Mouse (Mus musculus): ENCODE measurements around the gene Bace2.
A peak's percentile ranks its signal among the peaks of the same experiment; 100 is the strongest.

Bace2 gene

DNA sequence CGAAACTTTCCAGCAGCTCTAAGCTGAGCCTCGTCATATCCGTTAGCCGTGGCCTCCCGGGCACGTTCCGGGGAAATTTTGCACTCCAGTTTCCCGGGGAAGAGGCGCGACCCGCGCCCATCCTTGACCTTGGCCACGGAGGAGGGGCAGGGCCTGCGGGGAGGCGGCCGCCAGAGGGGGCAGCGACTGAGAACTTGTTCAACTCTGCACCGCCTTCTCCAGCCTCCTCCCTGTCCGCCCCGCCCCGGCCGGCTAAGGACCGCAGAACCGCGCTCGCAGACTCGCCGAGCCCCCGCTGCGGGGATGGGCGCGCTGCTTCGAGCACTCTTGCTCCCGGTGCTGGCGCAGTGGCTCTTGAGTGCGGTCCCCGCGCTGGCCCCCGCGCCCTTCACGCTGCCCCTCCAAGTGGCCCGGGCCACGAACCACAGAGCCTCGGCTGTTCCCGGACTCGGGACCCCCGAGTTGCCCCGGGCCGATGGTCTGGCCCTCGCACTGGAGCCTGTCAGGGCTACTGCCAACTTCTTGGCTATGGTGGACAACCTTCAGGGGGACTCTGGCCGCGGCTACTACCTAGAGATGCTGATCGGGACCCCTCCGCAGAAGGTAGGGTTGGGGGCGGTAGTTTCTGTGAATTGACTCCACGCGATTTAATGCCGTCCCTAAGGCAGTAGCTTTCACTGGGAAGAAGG lies at the start of gene Bace2:
Bace2 (plus strand) TSS at position 244 of the 689 bp plus-strand sequence.
- DNase-seq: peak; percentile 20

DNA sequence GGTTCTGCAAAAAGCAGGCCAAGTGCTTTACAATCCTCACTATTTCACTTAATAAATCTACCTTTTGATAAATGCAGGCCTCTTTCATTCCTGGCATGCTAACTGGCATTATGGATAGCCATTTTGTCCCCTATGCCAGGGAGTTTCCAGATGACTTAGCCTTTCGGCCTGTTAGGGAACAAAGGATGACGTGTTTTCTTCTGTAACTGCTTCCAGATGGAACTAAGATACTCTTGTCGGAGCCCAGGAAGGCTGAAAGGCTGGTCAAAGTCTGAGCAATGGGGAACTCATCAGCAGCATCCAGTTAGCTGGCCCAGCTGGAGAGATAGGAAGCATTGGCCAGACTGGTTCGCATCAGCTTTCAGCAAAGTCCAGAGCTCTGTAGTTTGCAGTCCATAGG lies 48.9 kb upstream of the Bace2 start:
- DNase-seq: no peak

DNA sequence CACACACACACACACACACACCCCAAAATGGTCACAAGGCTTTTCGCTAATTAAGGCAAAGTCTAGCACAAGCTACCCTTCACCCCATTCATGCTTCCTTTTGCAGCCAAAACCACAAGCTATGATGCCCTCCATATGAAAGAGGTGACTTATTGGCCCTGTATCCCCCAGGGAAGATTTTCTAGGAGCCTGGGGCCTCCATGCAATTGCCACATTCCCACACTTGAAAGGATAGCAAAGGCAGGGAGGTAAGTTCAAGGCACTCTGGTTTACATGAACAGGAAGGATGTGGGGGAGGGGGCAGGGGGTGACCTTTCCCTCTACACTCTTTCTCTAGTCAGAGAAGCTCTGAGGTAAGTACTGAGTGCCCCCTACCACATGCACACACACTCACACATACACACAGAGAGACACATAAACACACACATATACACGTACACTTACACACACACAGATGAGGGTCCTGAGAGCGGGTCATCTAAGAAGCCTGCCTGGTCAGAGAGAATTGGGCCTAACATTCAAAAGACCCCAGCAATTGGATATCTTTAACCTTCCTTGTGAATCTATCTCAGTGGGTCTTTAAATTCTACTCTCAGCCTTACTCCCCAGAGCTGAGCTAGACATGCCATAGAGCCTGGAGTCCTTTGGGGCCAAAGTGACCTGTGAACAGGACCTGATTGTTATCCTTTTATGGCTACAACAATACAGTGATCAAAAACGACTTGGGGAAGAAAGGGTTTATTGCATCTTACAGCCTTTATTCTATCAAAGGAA lies 46.6 kb upstream of the Bace2 start:
- DNase-seq: peak; percentile 14 to 27

DNA sequence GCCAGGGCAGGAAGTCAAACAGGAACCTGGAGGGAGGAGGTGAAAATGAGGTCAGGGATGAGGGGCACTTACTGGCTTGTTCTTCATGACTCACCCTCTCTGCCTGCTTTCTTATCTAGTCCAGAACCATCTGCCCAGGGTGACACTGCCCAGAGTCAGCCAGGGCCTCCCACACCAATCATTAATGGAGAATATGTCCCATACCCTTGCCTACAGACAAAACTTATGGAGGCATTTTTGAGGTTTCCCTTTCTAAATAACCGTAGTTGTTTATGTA lies 46.0 kb upstream of the Bace2 start:
- peak in 1 of 2 experiments; percentile 10 for DNase-seq

DNA sequence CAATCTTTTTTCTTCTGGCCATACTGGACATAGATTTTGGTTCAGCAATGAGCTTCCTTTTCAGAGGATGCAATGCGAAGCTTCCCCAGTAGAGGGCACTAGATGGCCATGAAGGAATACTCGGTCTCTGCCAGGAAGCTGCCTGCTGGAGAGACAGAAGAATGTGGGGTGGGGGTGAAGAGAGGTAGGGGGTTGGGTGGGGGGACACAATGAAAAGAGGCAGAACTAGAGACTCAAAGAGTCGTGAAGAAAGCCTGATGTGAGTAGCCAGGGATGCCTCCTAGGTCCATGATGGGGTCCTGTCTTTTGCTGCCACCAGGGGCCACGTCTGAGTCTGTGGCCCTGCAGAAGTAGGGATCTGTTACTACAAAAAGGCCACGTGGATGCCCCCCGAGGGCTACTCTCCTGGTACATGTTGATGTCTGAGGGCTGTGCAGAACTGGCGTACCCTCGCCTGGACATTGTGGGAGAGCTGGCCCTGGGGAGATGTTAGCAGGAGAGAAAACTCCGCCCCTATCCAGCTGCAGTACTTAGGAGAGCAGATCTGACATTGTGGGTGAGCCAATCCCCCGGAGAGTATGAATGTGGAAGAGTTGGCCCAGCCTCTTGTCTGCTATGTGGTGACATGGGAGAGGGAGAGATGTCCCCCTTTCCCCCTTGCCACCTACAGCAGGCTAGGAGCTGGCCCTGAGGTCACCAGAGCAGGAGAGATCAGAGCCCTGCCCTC lies 43.4 kb upstream of the Bace2 start:
- peak; percentile 52 to 69 for DNase-seq

DNA sequence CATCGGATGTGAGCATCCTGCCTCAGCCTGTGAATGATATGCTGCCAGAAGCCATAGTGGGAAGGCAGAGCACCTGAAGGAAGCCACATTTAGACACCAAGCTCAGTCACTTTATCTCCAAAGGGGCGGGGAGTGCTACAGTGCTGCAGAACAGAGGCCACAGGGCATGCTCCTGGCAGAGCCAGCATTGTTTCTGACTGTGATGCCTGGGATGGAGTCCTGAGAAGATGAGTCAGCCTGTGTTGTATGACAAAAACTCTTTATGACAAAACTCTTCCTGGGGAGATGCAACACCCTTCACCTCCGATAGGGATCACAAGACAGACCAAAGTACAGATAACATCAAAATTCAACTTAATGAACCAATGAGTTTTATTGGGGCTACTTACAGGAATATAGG lies 35.0 kb upstream of the Bace2 start:
- DNase-seq: no peak

DNA sequence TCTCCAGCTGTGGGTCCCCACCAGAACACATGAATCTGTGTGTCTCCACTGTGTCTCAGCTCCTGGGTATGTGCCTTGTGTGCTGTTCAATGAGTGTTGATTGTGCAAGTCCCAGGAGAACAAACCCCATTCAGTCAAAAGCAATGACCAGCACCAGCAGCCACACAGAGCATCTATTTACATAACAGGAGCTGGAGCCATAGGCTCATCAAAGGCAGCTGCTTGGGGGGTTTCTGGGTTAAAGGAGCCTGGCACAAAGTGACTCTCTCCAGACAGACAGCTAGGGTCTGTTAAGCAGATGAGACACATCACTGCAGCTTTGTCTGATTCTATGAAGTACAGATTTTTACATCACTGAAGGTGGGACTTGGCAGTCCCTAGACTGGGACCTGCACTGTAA lies 33.9 kb upstream of the Bace2 start:
- DNase-seq: no peak

DNA sequence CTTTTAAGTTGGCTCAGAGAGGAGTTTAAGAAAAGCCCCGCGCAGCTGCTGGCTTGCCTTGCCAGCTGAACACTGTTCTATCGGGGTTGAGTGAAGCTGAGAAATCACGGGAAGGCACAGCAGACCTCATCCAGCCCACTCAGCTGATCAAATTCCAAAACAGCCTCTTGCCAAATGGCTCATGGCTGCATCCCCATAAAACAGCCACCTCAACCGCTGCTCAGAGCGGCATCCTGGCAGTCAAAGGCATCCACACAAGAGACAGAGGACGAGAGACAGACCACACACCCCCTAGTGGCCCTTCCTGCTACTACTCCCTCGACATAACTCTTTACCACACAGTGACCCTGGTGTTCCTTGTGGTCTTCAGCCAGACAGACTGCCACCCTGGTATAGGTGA lies 30.6 kb upstream of the Bace2 start:
- peak; percentile 24 to 34 for DNase-seq

DNA sequence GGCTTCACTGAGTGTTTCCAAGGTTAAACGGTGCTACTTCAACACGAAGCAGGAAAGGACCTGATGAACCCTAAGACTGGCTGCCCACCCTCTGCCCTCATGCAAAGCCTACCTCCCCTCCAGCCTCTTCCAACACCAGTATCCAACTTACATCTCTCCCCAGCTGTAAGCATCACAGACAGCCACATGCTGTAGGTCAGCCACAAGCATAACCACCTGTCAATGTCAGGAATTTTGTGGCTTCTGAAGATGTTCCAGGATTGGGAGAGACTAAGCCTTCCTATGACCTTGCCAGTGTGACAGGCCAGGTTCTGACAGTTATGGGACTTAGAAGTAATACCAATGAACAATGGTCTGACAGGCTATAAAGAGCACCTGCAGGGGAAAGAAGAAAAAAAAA lies 27.9 kb upstream of the Bace2 start:
- DNase-seq: no peak

DNA sequence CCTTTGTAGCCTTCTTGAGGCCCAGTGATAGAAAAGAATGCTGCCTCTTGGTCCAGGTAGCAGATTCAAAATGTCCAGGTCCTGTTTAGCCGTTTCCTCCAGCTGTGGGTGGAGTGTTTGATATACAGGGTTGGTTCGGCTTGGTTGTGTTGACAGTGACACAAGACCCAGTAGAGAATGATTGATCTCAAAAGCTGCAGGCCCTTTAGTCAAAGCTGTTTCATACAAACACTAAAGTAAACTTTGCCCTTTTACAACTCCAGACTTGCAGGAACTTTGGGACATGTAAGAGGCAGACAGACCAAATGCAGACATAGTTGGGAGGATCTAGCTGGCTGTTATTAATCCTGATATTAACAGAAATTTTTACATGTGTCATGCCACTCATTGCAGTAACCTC lies 3.5 kb upstream of the Bace2 start:
- DNase-seq: no peak

DNA sequence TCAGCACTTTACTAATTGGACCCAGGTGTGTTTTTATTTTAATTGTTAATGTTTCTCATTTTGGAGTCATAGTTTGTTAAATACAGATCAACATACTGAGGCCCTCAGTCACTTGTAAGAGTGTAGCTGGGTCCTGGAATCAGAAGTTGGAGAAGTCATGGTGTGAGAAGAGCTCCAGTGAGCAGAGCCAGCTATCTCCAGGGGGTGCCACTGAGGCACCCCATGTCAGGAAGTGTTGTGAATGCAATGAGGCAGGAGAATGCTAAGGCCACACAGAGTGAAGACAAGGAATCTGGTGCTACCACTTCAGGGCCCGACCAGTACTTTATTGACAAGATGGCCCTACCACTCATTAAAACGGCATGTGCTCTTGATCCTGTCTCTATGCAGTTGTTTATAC lies 1.9 kb upstream of the Bace2 start:
- no peak for DNase-seq

DNA sequence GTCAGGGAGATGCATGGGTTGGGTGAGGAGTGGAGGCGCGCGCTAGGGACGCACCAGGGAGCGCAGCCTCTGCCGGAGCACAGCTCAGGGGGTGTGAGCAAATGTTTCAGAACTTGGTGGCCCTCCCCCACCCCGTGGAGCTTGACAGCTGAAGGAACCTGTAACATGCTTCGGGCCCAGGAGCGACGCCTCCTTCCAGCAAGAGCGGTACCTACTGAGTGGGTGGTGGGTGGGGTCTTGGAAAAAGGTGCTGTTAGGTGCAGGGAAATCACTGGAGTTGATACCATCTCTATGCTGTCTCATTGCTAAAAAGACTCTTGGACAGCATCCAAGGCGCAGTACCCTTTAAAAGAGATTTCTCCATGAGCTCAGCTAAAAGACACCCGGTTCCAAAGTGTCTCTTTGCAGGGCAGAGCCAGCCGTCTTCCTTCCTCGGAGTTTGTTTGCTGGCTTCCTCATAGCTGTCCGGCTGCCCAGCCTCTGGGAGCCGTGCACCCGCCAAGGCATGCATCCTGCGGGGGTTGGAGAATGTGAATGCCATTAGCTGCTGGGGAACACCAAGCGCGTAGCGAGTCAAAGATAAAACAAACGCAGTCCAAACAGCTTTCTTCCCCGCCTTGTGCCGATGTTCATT lies 763 bp downstream of the Bace2 start:
- no peak for DNase-seq

DNA sequence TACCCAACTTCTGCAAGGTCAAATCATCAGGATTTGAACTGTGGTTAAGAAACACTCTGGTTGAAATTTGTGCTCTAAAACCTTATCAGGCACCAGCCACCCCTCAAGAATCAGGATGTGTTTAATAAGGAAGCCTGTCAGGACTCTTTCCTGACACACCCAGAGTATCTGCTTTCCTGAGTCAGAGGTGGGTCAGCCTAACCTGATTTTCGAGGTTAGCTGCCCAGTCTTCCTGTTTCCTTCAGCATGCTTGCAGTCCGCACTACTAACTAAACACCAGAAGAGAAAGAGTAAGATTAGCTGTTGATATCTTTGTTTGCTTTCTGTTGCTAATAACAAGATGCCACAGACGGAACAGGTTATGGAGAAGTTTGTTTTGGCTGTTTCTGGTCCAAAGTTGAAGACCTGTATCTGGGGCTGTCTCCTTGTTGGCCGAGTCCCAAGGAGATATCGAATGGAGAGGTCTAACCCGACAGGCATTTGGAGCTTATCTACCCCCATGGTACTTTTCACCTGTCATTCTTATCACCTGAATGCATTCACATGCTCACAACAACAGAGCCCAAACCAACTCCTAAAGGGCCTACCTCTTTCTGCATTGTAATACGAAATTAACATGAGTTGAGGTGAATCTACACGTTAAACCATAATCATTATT lies 5.8 kb downstream of the Bace2 start:
- no peak for DNase-seq

DNA sequence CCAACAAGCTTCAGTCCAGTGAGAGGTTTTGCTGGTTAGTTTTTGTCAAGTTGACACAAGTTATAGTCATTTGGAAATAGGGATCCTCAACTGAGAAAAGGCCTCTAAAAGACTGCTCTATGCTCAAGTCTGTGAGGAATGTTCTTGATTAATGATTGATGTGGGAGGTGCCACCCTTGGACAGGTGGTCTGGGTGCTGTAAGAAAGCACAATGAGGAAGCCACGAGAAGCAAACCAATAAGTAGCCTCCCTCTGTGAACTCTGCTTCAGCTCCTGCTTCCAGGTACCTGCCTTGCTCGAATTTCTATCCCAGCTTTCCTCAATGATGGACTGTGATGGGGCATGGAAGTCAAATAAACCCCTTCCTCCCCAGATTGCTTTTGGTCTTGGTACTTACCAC lies 9.6 kb downstream of the Bace2 start:
- DNase-seq: no peak

DNA sequence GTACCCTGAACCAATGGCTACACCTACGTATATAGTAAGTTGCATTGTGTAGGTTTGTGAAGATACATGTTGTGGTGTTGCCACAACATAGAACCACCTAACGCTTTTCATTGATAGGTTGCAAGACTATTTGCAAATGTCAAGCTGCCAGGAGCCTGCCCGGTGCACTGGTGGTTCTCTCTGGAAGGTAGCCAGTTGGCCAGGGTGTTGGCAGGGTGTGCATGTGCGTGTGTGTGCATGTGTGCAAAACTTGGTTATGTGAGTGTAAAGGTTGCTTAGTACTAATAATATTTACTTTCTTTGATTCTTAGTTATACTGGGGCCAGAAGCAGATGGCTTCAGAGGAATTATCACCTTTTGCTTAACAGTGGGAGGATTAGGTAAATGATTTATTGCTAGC lies 13.7 kb downstream of the Bace2 start:
- no peak for DNase-seq

DNA sequence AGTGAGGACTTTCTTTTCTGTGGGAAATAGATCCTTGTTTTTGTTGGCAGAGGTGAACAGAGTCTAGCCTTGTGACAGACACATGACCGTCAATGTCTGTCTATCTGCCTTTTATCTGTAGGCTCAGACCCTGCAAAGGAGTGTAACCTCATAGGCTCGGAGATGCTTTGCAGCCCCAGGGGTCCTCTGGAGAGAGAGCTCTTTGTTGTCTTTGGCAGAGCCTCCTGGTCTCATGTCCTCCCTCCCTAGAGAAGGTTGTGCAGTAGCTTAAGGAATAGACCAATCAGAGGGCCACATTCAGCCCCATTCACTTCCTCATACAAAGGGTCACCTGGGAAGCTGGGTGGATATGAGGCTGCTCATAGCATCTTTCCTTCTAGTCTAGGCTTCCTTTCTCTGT lies 31.4 kb downstream of the Bace2 start:
- no peak for DNase-seq

DNA sequence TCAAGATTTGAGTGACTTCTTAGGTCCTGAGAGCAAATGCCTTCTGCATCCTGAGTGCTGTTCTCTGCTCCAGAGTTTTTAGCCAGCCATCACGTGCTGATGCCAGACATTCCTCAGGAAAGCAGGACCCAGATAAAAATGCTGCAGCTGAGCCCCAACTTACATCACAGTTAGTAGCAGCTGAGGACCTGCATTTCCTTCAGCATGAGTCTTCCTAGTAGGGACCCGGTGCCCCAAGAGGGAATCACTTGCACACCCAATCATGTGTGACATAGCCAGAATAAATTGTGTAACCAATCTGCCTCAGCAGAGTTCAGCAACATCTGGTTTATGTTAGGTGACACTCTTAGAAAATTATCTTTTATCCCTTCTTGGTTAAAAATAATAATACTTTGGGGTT lies 34.7 kb downstream of the Bace2 start:
- DNase-seq: no peak

DNA sequence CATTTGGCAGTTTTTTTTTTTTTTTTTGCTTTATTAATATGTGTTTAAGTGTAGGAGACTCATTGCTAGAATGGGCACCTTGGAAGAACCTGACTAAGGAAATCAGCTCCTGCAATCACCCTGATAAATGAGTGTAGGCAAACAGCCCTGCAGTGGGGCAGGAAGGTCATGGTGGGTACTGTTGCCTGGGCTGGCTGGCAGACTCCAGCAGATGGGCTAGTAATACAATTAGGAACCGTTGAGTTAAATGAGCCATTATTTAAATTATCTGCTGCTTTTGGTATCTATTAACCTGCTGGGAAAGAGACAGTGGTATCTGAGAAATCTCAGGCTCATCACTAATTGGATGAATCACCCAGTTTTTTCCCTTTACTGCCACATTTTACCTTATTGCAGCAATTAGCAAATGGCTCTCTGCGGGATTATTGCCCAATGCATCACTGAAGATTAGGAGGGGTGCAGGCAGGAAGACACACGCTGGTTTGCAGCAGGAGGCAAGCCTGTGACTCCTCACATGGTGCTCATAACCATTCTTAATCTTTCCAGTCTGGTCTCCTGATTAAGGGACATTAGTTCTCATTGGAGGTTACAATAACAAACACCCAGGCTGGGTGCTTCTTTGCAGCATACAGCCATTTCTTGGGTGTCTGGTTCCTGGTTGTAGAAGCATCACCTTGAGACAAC lies 35.3 kb downstream of the Bace2 start:
- no peak for DNase-seq

DNA sequence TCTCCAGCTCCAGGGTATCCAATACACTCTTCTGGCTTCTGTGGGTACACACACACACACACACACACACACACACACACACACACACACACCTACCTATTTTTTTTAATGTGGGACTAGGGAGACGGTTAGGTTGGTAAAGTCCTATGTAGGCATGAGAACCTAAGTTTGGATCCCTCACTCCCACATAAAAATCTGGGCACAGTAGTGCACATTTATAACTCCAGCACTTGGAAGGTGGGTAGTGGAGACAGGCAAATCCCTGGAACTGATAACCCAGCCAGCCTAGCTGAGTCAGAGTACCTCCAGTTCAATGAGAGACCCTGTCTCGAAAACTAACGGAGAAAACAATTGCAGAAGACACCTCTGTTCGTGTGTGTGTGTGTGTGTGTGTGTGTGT lies 39.9 kb downstream of the Bace2 start:
- no peak for DNase-seq

DNA sequence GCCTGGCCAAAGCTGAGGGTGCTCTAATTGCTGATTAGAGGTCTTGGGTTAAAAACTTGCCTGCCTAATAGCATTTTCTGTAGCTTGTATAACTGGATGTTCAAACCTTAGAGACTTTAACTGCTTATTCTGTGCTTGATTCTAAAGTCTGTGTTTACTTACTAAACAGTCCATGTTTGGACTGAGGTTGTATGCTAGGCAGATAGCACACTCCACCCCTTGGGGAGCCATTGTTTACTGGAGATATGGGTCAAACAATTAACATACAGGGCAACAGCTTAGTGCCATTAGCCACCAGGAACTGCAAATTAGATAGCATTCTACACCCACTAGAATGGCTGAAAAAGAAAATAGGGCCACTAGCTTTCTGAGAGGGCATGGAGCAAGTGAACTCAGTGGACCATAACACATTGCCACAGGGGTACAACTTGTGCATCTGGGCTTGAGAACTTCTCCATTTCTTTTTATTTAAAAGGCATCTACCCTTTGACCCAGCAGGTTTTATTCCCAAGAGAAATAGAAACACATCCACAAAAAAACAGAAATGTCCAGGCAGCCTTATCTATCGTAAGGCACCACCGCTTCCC lies 41.5 kb downstream of the Bace2 start:
- no peak for DNase-seq

DNA sequence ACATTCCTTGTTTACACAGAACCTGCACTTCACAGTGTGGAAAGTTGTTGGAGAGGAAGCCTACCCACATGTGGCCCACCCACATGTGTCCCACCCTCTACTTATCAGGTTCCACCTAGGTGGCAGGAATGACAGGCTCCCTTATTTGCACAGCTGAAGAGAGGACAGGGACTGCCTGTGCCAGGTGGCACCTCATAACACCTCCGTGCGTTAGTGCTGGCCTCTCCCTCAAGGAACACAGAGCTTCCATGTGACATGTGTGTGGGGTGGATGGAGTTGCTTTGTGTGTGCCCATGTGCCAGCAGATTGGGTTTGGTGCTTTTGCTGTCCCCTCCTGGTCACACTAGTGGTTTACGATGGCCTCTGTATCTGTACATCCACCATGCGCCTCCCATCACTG lies 43.4 kb downstream of the Bace2 start:
- no peak for DNase-seq

DNA sequence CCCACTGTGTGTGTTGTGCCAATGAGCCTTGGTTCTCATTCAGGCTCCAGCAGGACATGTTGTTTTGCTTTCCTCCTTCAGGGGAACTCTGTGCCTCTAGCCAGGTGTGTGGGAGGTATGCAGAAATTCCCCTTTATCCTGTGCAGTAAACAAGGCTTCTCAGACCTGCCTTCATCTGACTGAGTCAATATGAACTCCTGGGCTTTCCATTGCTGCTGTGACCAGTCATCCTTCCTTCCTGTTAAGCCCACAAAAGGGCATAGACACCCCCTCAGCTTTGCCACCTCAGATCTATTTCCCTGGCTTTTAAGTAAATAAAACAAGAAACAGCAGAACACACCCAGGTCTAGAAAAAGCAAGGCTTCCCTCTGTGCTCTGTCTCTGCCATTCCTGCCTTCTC lies 45.2 kb downstream of the Bace2 start:
- DNase-seq: no peak

Measured in thymus, postnatal 36 days (tissue).